Mouse (Mus musculus): ENCODE measurements around the gene Brms1.
"Not testable (repeated sequence)": the region's sequence is repeated elsewhere in the genome, so short reads cannot be mapped to it uniquely, and the experiment has no call there.

The Brms1 gene

DNA sequence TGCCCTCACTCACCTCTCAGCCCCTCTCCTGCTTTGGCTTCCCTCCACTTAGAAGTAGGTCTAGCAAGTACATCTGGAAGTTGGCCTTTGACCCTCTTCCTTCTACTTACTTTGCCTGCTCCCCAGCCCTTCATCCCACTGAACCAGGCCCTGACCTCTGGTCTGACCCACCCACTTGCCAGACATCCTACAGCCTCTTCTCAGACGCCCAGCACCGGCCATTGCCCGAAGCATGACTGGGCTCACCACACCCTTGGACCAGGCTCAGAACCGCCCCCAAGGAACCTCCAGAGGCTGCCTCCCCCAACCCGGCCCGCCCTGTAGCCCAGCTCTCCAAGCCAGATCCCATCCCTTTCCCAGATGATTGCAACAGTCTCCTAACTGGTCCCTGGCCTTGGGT, 21.3 kb downstream of the Brms1 start:
- no peak for DNase-seq (ENCODE audit: low spot score in 2 of 2)

DNA sequence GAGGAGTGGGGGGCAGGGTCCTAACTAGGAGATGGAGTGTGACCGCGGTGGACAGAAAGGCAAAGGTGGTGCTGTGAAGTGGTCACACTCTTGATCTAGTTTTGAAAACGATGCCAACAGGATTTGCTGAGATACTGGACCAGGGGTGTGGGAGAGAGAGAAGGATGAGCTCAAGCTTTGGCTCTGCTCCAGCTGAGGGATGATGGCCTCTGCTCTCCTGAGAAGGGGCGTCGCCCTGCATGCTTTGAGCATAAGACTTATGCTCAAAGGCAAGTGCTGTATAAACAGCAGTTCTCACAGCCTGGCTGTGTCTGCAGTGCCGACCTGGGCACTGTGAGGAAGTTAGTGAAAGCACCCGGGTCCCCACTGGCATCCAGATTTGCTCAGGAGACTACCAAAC, 23.9 kb downstream of the Brms1 start:
- DNase-seq (ENCODE audit: low spot score in 2 of 2) = no peak

DNA sequence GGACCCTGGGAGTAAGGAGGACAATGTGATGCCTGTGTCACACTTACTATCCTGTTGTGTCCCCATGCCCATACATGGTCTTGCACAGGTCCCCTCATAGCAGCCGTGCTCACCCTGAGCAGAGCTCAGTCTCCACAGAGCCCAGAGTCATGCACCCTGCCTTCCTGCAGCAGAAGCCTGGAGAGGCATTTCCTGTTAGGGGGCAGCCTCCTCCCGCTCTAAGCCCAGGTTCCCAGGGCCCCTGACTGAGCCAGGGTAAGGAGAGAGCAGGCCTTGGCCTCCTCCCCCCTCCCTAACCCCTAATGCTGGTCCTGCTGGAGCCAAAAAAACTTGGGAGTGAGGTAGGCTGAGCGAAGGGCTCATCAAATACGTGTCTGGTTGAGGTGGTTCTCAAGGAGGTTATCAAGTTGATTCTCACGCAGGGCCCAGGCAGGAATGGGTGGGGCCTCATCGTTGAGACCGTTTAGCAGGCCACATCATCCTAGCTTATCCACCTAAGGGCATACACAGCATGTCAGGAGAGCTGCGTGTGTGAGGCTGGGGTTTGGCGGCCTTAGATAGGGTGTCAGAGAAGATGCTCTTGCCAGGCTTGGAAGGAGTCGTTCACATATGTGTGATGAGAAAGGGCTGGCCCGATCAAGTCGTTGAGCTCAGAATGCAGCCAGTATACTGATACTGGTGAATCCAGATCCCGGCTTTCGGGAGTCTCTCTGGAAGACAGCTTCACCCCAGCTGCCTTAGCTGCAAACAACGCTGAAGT, 26.1 kb downstream of the Brms1 start:
- no peak for DNase-seq (ENCODE audit: low spot score in 2 of 2)

DNA sequence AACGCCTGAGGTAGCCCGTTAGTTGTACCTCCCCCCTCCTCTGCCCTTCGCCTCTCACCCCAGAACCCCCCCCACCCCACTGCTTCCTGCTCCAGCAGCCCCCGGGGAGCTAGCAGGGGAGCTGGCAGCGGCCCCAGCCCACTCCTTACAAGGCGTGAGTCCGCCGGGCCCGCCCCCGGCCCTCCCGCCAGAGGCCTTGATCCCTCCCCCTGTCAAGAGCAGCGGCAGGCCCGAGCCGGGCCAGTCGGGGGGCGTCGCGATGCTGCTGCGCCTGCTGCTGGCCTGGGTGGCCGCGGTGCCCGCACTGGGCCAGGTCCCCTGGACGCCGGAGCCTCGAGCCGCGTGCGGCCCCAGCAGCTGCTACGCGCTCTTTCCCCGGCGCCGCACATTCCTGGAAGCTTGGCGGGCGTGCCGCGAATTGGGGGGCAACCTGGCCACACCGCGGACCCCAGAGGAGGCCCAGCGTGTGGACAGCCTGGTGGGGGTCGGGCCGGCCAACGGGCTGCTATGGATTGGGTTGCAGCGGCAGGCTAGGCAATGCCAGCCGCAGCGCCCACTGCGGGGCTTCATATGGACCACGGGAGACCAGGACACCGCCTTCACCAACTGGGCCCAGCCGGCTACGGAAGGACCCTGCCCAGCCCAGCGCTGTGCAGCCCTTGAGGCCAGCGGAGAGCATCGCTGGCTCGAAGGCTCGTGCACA, 26.9 kb downstream of the Brms1 start, which contains the start of gene Cd248:
Cd248 (plus strand) TSS at position 212 of the 703 bp plus-strand sequence.
- DNase-seq (ENCODE audit: low spot score in 2 of 2) = no peak

DNA sequence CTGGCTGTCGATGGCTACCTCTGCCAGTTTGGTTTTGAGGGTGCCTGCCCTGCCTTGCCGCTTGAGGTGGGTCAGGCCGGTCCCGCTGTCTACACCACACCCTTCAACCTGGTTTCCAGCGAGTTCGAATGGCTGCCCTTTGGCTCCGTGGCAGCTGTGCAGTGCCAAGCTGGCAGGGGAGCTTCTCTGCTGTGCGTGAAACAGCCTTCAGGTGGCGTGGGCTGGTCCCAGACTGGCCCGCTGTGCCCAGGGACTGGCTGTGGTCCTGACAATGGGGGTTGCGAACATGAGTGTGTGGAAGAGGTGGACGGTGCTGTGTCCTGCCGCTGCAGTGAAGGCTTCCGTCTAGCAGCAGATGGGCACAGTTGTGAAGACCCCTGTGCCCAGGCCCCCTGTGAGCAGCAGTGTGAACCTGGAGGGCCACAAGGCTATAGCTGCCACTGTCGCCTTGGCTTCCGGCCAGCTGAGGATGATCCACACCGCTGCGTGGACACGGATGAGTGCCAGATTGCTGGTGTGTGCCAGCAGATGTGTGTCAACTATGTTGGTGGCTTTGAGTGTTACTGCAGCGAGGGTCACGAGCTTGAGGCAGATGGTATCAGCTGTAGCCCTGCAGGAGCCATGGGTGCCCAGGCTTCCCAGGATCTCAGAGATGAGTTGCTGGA, 27.5 kb downstream of the Brms1 start:
- no peak for DNase-seq (ENCODE audit: low spot score in 2 of 2)

DNA sequence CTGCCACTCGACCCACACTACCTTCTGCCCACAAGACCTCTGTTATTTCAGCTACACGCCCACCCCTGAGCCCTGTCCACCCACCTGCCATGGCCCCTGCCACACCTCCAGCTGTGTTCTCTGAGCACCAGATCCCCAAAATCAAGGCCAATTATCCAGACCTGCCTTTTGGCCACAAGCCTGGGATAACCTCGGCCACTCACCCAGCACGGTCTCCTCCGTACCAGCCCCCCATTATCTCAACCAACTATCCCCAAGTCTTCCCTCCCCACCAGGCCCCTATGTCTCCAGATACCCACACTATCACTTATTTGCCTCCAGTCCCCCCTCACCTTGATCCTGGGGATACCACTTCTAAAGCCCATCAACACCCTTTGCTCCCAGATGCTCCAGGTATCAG, 28.3 kb downstream of the Brms1 start:
- DNase-seq (ENCODE audit: low spot score in 2 of 2) = no peak

DNA sequence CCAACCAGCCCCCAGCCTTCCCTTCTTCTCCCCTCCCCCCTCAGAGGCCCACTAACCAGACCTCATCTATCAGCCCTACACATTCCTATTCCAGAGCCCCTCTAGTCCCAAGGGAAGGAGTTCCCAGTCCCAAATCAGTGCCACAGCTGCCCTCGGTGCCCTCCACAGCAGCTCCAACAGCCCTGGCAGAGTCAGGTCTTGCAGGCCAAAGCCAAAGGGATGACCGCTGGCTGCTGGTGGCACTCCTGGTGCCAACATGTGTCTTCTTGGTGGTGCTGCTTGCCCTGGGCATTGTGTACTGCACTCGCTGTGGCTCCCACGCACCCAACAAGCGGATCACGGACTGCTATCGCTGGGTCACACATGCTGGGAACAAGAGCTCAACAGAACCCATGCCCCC, 28.8 kb downstream of the Brms1 start:
- no peak for DNase-seq (ENCODE audit: low spot score in 2 of 2)

DNA sequence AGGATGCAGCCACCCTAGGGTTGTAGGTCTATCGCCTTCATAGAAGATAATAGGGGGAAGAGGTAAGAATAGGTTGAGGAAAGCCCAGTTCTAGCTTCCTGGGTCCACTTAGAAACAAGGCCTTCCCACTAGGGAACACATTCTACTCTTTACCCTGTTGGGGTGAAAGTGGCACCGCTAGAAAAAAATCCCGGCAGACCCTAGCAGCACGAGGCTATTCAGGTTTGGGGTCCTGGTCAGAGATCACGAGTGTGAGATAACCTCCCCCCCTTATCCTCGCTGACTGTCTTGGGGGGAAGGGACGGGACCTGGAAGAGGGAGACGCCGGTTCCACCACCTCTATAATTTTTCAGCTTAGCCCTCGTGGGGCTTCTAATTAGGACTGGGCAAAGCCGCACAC, 29.9 kb downstream of the Brms1 start:
- no peak for DNase-seq (ENCODE audit: low spot score in 2 of 2)

DNA sequence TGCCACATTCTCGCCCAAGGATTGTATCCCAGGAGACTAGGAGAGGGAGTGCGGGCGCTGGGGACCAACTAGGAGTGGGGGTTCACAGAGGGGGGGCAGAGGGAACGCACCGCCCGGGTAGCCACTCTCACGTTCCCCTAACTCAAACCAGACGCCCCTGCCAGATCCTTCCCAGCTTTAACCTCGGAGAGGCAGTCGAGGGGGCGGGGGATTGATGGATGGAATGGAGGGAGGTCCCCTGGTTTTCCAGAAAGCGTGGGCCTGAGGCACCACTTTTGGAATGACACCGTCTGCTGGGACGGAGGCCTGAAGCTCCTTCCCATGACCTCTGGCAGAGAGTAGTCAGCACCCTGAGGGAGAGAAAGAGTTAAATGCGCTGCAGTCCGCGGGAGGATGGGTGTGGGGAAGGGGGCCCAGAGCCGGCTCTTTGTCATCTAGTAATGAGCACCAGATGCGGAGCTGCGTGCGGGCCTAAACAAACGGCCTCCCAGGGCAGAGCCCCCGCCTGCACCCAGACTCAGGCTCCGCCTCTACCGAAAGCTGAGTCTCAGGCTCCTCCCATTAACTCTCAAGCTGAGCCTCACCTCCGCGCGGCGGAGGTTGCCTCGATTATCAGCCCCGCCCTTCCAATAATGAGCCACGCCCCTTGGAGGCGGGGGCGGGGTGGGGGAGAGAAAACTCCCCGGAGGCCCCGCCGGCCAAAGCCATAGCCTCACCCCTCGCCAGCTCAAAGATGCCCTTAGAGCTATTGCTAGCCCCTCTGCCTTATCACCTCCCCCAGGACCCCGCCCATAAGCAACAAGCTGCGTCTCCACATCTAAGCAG, 30.6 kb downstream of the Brms1 start:
- DNase-seq (ENCODE audit: low spot score in 2 of 2) = no peak

DNA sequence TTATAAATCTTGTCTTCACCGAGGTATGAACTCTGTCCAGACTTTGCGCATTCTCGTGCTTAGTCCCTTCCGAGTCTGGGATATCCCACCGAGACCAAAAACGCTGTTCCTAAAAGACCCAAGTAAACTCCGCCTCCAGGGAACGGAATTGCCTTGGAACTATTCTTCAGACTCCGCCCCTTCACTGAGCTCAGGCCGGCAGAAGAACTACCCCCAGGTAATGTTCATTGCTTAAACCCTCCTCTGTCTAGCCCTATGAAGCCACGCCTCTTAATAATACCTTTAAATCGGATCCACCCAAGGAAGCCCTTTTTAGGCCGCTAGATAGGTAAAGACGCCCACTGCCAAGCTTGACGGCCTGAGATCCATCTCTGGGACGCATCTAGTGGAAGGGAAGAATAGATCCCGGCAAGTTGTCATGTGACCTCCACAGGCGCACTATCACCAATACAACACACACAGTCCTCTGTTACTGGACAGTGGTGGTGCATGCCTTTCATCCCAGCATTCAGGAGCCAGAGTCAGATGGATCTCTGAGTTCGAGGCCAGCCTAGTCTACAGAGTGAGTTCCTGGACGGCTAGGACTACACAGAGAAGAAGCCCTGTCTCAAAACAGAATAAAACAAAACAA, 31.4 kb downstream of the Brms1 start:
- DNase-seq (ENCODE audit: low spot score in 2 of 2) = no peak

DNA sequence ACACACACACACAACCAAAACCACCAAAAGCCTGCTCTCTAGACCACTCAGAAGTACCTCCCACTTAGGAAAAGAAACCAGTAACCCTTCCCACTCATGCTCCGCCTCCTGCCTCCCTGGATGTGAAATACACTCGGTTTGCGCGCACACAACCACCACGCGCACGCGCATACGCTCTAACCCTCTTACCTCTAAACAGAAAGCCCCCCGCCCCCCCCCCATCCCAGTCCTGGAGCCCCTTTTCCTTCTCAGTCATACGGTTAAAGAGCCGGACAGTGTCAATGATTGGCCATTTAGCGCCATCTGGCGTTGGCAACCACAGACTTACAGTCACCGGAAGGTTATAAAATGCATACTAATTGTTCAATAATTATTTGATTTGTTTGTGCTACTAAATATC, 31.9 kb downstream of the Brms1 start:
- DNase-seq (ENCODE audit: low spot score in 2 of 2) = no peak

DNA sequence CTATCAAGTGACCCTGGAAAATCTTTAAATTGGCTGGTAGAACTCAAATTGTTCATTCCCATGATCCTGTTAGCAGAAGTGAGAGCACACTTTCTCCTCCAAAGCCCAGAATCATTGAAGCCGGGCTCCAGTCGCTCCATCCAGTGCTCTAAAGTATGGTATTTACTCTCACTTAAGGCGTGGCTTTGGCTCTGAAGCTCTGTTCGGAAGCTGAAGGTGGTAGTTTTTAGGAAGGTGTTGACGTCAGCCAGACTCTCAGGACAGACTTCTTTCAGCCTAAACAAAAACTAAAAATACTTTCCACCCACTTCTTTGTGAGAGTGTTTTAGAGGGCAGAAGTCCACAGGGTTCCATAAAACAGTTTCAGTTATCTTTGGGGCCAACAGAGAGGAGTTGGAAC, 32.4 kb downstream of the Brms1 start:
- no peak for DNase-seq (ENCODE audit: low spot score in 2 of 2)

DNA sequence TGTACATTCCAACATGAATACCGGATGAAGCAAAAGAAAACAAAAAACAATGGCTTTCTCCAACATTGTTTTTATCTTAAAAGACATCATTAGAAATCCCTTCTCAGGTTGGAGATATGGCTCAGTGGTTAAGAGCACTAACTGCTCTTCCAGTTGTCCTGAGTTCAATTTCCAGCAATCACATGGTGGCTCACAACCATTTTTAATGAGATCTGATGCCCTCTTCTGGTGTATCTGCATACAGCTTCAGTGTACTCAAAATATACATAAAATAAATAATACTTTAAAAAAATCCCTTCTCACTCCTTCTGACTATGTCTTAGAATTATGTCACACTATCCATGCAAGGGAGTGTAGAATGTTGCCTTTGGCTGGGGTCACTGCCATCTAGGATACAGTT, 38.1 kb downstream of the Brms1 start:
- DNase-seq (ENCODE audit: low spot score in 2 of 2) = no peak

DNA sequence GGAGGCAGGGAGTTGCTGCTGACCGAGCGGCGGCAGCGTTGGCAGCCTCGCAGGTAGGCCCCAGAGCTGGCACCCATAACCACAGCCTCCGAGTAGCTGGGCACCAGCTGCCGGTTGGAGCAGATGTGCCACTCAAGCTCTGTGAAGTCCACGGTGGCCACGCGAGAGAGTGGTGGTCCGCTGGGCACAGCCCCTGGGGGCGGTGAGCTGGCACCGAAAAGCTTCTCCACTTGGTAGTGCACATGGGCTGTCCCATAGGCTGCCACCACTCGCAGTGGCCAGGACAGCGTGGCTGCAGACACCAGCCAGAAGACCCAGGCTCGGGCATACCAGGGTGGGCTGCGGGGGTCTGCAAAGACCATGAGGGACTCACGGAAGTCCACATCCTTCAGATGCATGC, 40.9 kb downstream of the Brms1 start:
- no peak for DNase-seq (ENCODE audit: low spot score in 2 of 2)

DNA sequence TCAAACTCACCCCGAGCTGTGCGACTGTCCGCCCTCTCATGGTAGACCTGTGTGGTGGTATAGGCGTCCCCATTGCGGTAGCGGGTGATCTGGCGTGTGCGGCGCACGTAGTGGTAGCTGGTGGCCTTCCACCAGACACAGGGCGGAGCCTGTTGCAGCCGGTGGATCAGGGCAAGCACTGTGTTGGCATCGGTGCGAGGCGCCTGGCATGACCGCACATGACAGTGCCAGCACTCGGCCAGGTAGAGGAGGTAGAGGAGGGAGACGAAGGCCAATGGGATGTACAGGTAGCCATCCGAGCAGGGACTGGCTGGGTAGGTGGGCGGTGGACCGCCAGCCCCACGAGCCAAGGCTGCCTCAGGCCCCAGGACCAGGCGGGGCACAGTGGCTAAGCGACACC, 41.4 kb downstream of the Brms1 start:
- DNase-seq (ENCODE audit: low spot score in 2 of 2) = no peak

DNA sequence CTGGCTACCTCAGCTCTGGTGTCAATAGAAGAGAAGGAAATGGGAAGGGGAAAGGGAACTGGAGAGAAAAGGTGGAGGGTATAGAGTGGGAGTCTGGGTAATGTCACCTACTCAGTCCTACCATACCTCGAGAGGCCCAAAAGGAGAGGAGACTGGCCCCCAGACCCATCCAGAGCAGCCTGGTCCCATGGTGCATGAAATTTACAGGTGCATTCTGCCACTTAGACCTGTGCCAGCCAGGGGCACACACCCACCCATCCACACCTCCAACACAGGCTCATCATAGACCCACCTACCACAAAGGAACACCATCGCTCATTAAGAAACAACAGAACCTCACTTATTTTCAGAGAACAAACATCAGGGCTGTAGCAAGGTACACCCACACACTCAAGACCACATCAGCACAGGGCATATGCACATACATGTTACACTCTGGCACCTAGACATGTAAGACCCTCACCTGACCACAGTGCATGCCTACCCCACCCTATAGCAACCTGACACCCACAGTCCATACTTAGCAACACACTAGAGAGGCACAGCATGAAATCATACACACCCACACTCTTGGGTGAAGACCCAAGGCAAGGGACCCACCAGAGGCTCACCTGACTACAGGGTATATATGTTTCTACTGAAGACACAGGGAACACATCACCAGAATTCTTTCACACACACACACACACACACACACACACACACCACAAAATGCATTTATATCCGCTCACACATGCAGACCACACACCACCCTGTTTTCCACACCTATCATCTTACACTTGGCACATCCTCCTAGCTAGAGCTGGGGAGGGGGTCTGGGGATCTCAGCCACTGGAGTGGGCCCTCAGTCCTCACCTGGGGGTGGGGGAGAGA, 43.0 kb downstream of the Brms1 start:
- DNase-seq (ENCODE audit: low spot score in 2 of 2) = no peak

DNA sequence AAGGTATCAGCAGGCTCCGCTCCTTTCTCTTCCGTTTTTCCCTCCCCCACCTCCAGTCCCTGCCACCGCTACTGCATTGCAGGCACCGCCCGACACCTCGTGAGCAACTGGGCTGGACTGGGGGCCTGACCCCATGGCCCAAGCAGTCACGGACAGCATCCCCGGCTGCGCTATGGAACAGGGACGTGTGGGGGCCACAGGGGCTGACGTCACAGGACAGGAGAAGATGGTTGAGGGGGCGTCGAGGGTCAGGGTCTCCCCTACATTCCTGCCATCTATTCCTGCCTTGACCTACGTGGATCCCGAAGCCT, 43.6 kb downstream of the Brms1 start:
- no peak for DNase-seq (ENCODE audit: low spot score in 2 of 2)

DNA sequence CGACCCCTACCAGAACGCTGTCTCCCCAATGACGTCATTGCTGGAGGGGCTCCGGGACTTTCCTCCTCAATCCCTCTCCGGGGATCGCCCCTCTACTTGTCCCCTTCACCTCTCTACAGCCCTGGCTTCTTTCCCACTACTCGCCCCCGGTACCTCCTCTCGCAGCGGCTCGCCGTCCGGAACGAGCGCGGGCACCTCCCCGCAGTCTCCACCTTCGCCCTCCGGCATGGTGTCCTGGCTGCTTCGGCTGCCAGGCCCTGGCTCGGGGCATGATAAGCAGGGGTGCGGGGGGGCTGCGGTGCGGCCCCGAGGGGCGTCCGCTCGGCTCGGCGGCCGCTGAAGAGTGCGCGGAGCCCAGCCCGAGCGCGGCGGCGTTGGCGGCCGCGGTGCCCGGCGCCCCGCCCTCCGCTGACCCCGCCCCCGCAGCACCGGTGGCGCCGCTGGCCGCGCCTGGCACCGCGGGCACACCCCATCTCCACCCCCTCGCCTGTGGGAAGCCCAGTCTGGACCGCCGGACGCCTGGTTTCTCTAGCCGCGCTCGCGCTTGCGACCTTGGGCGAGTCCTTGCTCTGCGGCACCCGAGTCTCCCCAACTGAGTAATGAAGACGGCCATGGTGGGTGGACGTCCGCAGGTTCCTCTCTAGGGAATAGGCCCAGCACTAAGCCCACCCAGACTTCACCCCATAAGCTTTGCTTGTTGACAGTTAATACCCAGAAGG, 44.1 kb downstream of the Brms1 start, which contains the start of gene Tmem151a:
Tmem151a (minus strand) TSS at position 387 of the 719 bp plus-strand sequence.
- DNase-seq (ENCODE audit: low spot score in 2 of 2) = no peak

DNA sequence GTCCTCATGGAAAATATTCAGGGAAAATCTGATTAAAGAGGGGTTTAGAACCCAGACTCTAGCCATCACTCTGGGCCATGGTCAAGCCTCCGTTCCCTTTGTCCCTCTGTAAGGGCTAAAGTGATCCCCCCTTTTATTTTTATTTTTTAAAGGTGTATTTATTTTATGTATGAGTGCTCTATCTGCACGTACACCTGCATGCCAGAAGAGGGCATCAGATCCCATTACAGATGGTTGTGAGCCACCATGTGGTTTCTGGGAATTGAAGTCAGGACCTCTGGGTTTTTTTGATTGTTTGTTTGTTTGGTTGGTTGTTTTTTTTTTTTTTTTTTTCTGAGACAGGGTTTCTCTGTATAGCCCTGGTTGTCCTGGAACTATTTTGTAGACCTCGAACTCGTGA, 45.4 kb downstream of the Brms1 start:
- DNase-seq (ENCODE audit: low spot score in 2 of 2) = not testable (repeated sequence)
